Mouse (Mus musculus) adrenal gland, postnatal 14 days (tissue): ENCODE data around the gene Ugt1a8. TPM values are rescaled to one million over a fixed set of nuclear protein-coding genes. Genes with fewer than 3 reads are reported as not detected.
"Not testable (repeated sequence)": the region's sequence is repeated elsewhere in the genome, so short reads cannot be mapped to it uniquely, and the experiment has no call there.

Experiments
- DNase-seq: peaks from one replicate; pipeline ENCODE4 v3.0.0; 2021; ENCODE audit warnings: mixed read lengths
- long read RNA-seq, 2 experiments: library from polyadenylated mRNA; stranded (forward); transcript quantifications; one replicate each; pipeline ENCODE4 v2.0.0; 2021
- total RNA-seq: library from RNA; stranded (reverse); gene quantifications from 2 replicates; pipeline ENCODE4 v1.2.3, GENCODE M21; 2021

Gene Ugt1a8
- not detected in 2 replicates for total RNA-seq
- long read RNA-seq, experiment 1: 0 reads
- long read RNA-seq, experiment 2: 0 reads

GRCm38 (mm10) chr1:88087513-88087912, at the start of gene Ugt1a8:
Gene Ugt1a8 (plus strand): TSS chr1:88087813.
- peak; percentile 22 for DNase-seq

- not testable (repeated sequence) for DNase-seq
These were observed 44.6 kb upstream of the Ugt1a8 start for GRCm38 (mm10) chr1:88043044-88043443.

GRCm38 (mm10) chr1:88044832-88045437, 42.7 kb upstream of the Ugt1a8 start:
- not testable (repeated sequence) for DNase-seq

- DNase-seq: not testable (repeated sequence)
These were observed 40.2 kb upstream of the Ugt1a8 start for GRCm38 (mm10) chr1:88047408-88047807.

GRCm38 (mm10) chr1:88055088-88055487, 32.5 kb upstream of the Ugt1a8 start, which contains the start of gene Ugt1a10:
Gene Ugt1a10 (plus strand): TSS chr1:88055388.
- no peak for DNase-seq

GRCm38 (mm10) chr1:88066472-88067102, 21.0 kb upstream of the Ugt1a8 start:
- DNase-seq: not testable (repeated sequence)

GRCm38 (mm10) chr1:88070495-88070894, 17.1 kb upstream of the Ugt1a8 start, which contains the start of gene Ugt1a9:
Gene Ugt1a9 (plus strand): TSS chr1:88070800.
- no peak for DNase-seq

GRCm38 (mm10) chr1:88070902-88071301, 16.7 kb upstream of the Ugt1a8 start:
- DNase-seq: no peak

GRCm38 (mm10) chr1:88074471-88074870, 13.1 kb upstream of the Ugt1a8 start:
- DNase-seq: no peak

GRCm38 (mm10) chr1:88077128-88077527, 10.5 kb upstream of the Ugt1a8 start:
- no peak for DNase-seq

- DNase-seq: no peak
These were observed 5.9 kb upstream of the Ugt1a8 start for GRCm38 (mm10) chr1:88081670-88082069.

- DNase-seq: no peak
These were observed 1.5 kb upstream of the Ugt1a8 start for GRCm38 (mm10) chr1:88086125-88086524.

GRCm38 (mm10) chr1:88092341-88092740, 4.7 kb downstream of the Ugt1a8 start:
- DNase-seq: no peak

- DNase-seq: peak; percentile 24
These were observed 6.7 kb downstream of the Ugt1a8 start for GRCm38 (mm10) chr1:88094270-88094676.

- DNase-seq: peak; percentile 28
These were observed 7.4 kb downstream of the Ugt1a8 start, which contains the start of gene Ugt1a7c for GRCm38 (mm10) chr1:88094941-88095492. Gene Ugt1a7c (plus strand): TSS chr1:88095062.

GRCm38 (mm10) chr1:88098546-88098945, 10.9 kb downstream of the Ugt1a8 start:
- not testable (repeated sequence) for DNase-seq

GRCm38 (mm10) chr1:88099691-88100090, 12.1 kb downstream of the Ugt1a8 start:
- DNase-seq: peak; percentile 64

GRCm38 (mm10) chr1:88103019-88103418, 15.4 kb downstream of the Ugt1a8 start, which contains the start of gene Ugt1a6b:
Gene Ugt1a6b (plus strand): TSS chr1:88103252.
- peak; percentile 20 for DNase-seq

- DNase-seq: not testable (repeated sequence)
These were observed 16.3 kb downstream of the Ugt1a8 start for GRCm38 (mm10) chr1:88103697-88104468.

- DNase-seq: peak; percentile 22
These were observed 17.2 kb downstream of the Ugt1a8 start for GRCm38 (mm10) chr1:88104667-88105430.

- DNase-seq: no peak
These were observed 18.0 kb downstream of the Ugt1a8 start for GRCm38 (mm10) chr1:88105656-88106055.
